Mouse (Mus musculus) heart, postnatal 0 days (tissue): ENCODE data around the gene Pi4k2b.

ENCODE experiments used
- CTCF ChIP-seq: IDR thresholded peaks from 2 replicates; pipeline ENCODE4 v1.5.1; 2016; ENCODE audit warnings: antibody characterized with exemption, control low read depth, low read depth
- EP300 ChIP-seq: IDR thresholded peaks from 2 replicates; pipeline ENCODE4 v1.6.1; 2016; ENCODE audit warnings: antibody characterized with exemption, low read depth

DNA sequence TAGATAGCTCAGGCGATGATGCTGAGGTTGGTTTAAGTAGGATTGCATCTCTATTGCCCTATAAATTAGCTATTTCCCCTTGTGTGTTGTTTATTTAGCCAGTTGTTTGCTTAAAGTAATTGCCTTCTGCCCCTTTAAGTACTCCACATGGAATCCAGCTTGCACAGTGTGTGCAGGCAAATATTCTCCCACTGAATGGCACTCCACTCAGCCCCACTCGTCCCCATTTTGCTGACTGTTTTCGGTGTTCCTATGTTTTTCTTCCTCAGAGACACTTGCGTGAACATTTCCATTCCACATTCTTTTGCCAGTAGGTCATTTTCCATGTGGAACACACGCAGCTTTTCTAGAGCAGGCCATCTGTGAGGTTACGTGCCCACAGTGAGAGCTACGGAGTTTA, 21.2 kb downstream of the Pi4k2b start:
- no peak for TF ChIP-seq CTCF
- TF ChIP-seq EP300, result no peak
